Mouse (Mus musculus) CD8-positive naive resting alpha-beta T cell, adult 2 months (primary cell): ENCODE measurements at regions not wholly inside any gene's neighbourhood (a gene's known extent, or its start where the extent isn't known, plus 50 kb on each side); places are given as distances from the start of the nearest gene placed in this dataset.
"Not testable (repeated sequence)": the region's sequence is repeated elsewhere in the genome, so short reads cannot be mapped to it uniquely, and the experiment has no call there.

Experiments
- DNase-seq, 2 experiments: peaks; one replicate each; pipeline ENCODE4 v3.0.0; 2022; ENCODE audit warnings: low read depth in 2 of 2, low spot score in 2 of 2

- no peak for DNase-seq
Measured at GRCm38 (mm10) chr15:9954941-9955340, 206.3 kb upstream of the Spef2 start.

- no peak for DNase-seq
Measured at GRCm38 (mm10) chr15:9974999-9975398, 202.0 kb upstream of the Prlr start.

DNA sequence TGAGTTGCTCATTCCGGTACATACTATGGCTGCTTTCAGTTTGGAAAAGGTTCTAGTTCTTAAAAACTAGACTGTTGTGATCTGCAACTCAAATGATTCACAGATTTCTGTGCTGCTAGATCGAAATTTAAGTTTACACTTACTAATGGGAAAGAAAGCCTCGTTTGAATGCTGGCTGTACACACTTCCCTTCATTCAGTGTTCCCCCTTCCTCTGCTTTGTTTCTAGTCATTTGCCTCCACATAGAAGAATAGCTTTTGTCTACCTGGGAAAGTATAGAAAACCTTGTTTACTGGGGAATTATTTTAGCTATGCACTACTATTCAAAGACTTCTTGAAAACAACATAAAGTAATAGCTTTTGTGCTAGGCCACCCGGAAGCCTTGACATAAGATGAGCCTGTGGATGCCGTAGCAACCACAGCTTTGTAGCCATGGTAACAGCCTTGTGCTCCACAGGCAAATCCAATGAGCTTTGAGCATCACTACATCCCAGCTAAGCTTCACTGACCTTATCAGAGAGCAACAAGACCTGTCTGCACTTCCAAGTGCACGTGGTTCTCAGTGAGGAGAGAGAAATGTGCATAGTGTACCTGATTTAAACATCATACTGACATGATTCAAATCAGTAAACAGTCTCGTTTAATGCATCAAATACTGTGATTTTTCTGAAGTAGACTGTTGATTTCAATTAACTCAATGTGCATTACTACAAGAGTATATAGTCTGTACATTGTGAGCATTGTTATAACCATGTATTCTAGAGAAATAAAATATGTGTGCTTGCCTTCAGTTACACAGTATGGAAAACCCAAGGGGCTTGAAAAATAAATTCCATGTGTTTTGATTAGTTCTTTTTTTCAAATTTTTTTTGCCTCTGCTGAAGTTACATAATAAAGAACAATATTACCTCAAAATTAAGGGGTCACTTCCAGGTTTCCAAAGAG is 165.5 kb upstream of the Prlr start:
- DNase-seq = no peak

DNA sequence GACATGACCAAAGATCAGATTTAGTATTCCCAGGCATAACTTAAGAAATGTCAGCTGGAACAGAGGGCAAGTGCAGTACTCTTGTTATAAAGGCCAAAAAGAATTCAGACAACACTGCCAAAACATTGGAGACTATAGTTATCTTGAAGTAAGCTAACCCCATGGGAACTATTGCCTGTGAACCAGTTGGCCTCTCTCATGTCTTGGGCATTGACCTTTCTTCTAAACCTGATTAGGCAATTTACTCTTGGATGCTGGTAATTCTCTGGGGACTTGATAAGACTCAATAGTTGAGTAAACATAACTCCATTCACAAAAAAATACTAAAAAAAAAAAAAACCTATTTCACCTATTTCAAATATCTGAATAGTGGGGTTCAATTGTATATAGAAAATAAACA is 159.8 kb upstream of the Prlr start:
- DNase-seq = no peak

DNA sequence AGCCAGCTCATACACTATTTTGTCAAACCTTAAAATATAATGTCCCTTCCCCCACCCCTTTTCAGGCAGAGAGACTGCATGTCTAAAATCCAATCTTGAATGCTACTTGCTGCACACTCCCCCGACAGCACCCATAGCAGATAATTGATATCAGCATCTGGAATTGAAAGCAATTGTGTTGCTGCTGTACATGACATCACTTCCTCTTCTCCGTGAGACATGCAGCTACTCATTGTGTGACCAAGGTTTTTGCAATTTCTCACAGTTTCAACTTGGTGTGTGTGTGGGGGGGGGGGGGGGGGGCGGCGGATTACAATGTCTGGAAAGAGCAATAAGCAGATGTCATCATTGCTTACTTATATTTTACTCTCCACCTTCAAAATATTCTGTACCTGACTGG is 147.1 kb upstream of the Prlr start:
- no peak for DNase-seq

DNA sequence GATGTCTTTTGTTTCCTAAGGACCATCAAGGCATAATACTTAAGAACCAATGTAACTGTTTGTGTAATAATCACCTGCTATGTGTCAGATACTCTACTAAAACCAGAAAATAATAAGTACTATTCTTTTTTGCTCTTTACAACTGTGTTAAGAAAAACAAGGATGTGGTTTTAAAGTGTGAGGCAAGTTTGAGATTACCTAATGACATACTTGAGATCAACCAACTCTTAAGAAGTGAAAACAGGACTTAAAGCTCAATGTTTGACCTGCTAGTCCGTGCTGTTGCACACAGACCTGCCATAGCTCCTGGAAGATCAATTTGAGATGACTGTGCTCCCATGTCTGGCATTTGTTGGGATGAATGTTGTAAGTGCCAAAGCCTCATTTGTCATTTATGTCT is 141.5 kb upstream of the Prlr start:
- no peak for DNase-seq

DNA sequence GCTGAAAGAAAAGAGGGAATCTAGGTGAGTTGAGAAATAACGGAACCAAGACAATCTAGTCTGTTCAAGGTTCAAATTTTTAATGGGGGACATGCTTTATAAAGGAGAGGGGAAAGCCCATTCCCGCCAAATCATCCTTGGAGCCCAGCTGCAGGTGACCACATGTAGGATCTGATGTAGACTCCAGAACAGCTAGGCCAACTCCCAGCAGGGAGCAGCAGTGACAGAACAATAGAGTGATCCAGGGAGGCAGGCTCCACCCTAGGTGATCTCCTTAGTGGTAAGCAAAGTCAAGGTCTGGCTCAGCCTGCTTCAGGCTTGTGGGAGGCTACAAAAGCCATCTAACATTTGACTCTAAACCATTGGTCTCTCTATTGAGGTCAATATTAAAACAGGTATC is 140.5 kb upstream of the Prlr start:
- DNase-seq = not testable (repeated sequence)

DNA sequence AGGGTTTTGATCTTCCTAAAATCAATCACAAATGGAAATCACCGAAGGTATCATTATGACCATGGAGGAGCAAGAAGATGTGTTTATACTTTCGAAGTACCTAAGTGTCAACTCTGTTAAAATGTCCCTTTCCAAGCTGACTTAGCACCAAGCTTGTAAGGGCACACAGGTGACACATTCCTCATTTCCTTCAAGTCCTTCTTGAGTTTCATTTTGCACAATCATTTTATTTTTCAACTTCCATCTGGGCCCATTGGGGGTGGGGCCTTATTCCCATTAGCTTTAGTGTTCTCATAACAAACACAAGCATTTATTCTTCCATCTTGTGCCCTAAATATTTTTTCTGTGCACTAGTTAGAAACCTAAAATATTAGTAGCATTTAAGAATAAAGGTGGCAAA is 103.5 kb upstream of the Prlr start:
- no peak for DNase-seq

DNA sequence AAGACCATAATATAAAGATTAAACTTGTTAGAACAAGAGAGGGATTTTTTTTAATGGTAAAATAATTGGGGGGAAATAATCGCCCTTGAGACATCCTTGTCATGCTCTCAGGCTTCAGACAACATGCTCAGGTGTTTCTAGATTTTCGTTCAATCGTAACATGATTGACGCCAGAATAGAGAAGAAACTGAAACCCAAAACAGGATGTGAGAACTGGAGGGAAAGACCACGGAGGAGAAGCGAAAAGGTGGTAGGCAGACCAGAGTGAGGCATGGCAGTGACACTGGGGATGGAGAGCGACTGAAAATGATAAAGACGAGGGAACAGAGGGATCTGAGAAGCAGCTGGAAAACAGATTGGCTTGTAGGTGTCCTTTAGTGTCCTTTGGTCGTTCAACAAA is 102.1 kb upstream of the Prlr start:
- DNase-seq = peak in 1 of 2 experiments; percentile 13

DNA sequence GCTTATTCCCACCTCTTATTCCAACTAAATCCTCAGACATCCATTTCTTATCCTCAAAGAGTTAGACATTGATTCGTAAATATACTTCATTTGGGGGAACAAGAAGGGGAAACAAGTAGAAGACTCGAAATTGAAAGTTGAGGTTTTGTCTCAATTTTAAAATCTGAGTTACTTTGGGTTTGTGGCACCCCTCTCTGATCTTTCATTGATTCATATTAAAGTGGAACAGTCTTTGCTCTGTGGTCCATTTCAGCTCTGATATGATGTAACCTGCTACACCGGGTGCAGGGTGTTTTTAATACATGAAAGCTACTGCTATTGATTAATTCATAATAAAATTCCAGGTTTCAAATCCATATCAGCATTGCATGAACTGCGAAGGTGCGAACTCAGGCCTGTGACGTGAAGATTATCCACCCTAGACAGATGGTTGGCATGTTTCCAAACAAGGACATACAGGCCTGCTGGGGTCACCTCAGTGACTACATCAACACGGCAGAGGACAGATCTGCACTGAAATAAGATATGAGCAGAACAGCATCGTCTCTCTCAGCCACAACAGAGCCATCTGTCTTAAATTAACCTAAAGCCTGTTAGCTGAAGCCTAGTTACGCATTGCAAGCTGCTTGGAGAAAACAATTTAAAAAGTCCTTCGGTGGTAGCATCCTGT is 101.5 kb upstream of the Prlr start:
- no peak for DNase-seq

DNA sequence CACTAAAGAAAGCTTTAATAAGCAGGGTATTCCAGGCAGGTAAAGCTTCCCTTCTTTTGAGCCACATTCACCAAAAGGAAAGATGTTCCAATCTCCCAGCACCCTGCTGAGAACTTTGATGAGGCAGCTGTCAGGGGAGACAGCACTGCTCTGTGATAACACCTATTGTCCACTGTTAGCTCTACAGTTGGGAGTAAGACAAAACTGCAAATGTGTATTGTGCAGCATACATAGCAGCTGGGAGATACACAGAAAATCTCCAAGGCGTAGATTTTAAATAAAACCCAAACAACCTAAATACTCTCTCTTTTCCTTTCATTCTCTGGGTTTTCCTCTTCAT is 101.0 kb upstream of the Prlr start:
- DNase-seq = no peak

GRCm38 (mm10) chr15:10078434-10078833 is 98.6 kb upstream of the Prlr start:
- no peak for DNase-seq

GRCm38 (mm10) chr15:10079510-10079909 is 97.5 kb upstream of the Prlr start:
- DNase-seq = no peak

DNA sequence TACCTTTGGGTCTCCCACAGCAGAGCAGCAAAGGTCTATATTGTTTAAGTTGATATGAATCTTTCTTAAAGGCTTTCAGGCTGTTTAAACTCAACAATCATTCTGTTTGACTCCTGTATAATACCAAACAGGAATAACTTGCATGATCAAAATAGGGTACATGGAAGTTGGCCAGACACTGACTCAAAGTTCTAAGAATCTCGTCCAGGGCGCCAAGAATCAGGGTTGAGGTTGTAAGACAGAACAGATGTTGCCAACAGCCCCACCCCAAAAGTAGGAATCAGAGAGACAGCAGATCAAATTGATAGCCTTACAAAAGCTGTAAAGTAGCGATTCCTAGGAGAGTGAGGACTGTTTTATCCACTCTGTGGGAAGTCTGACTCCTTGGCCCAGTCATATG is 88.3 kb upstream of the Prlr start:
- no peak for DNase-seq

- DNase-seq = no peak
Measured at GRCm38 (mm10) chr15:10090384-10091092, 86.5 kb upstream of the Prlr start.

DNA sequence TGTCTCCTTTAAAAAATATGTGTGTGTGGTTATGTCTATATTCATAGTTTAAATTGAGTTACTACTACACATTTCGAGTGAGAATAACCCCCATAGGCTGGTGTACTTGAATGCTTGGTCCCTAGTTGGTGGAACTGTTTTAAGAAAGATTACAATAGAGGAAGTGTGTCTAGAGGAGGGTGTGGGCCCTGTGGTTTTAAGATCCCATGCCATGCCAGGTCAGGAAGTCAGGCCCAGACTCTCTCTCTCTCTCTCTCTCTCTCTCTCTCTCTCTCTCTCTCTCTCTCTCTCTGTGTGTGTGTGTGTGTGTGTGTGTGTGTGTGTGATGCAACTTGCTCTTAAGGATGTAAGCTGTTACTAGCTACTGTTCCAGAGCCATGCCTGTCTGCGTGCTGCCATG is 73.7 kb upstream of the Prlr start:
- no peak for DNase-seq

- DNase-seq = not testable (repeated sequence)
Measured at GRCm38 (mm10) chr15:10105211-10105976, 71.6 kb upstream of the Prlr start.

DNA sequence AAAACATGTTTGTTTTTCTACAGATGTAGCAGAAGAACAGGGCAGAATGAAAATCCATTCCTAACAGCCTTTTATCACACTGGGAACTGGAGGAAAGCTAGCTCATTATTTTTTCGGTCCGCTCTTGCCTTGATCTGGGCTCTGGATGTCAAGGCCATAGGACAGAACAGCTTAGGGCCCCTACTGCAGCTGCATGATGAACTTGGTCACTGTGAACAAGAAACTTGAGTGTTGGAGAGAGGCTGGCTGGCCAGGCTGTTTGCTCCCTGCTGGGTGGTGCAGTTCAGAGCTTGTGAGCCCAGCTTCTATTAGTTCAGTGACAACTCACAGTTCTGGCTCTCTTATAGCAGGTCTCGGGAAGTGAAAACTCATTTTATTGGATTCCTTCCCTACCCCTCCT is 70.2 kb upstream of the Prlr start:
- no peak for DNase-seq
